Mouse (Mus musculus) erythroid progenitor cell, adult 5-6 weeks (primary cell): ENCODE results near the gene Mcam. TPM values are rescaled to one million over a fixed set of nuclear protein-coding genes. Genes with fewer than 3 reads are reported as not detected.

ENCODE experiments used
- ATAC-seq: replicated peaks from 2 replicates; pipeline ENCODE4 v1.8.0; 2016; ENCODE audit warnings: moderate number of reproducible peaks, mild to moderate bottlenecking, moderate TSS enrichment, inconsistent platforms; ENCODE audit not compliant: poor library complexity, low FRiP score, severe bottlenecking
- total RNA-seq, 2 experiments: library from RNA; stranded (forward) in 1 of 2; stranded (reverse) in 1 of 2; fragments of 150-400 nt in 1 of 2; fragments of 186-747, 209-891 nt in 1 of 2; gene quantifications; 2 replicates each; pipeline versions ENCODE4 v1.2.3 to v1.2.4; 2015 to 2017; ENCODE audit warnings: low replicate concordance in 2 of 2

Mcam gene
- total RNA-seq, 2 experiments from 2014 or later, result 0.30 TPM; not detected in 1

- no peak for ATAC-seq
Measured at GRCm38 (mm10) chr9:44133287-44133686, 982 bp upstream of the Mcam start.

DNA sequence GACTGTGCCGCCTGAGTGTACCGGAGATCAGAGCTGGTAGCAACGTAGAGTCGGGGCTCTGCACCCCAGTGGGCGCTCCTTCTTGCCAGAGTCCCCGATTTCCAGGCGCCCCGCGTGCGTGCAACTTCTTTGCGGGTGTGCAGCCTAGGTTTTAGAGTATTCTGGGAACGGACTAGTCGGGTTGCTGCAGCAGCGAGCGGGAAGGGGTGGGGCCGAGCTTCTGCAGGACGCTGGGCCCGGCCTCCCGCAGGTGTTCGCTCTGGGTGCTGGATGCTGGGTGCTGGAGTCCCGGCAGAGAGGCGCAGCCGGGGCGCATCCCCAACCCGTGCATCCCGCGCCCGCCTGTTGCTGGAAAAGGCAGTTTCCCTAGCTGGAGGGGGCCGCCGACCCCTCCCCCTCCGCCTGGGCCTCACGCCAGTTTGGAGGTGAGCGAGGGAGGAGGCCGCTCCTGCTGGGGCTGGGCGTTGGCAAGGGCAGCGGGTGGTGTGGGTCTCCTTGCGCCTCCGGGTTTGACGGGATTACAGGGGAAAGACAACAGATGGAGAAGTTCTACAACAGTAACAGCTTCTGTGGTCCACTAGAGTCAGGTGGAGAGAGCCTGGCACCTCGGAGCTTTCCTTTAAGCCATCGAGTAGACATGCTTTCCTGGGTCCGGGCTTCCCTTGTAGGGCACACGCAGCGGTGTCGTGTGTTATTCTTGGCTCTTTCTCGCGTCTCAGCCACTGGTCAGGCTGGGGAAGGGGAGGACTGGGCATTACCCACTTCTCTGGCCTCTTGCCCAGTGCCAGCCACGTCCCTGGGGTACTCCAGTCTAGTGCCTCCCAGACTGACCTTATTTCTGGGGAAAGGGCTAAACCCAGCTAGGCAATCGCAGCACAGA, 822 bp downstream of the Mcam start:
- no peak for ATAC-seq

- 0 out of 2 replicates have a peak, but pooled peaks have one; percentile 7 for ATAC-seq
Measured at GRCm38 (mm10) chr9:44135731-44136411, 1.6 kb downstream of the Mcam start.

GRCm38 (mm10) chr9:44137846-44138245, 3.6 kb downstream of the Mcam start:
- ATAC-seq, result no peak

DNA sequence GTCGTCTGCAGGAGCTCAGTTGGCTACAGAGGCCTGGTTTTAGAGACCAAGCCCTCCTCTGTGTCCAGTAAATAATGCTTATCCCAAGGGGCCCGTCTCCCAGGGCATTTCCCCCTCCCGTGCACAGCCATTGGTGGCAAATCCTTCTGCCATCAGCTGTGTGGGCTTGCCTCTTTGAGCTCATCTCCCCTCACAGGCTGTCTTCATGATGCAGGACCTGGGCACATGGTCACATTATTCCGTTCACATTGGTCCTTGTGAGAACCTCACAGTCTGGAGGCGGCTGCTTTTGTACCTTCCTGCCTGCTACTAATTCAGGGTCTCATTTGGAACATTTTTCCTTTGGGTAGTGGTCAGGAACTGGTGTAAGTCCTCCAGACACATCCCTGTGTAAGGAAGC, 7.7 kb downstream of the Mcam start:
- ATAC-seq, result no peak

DNA sequence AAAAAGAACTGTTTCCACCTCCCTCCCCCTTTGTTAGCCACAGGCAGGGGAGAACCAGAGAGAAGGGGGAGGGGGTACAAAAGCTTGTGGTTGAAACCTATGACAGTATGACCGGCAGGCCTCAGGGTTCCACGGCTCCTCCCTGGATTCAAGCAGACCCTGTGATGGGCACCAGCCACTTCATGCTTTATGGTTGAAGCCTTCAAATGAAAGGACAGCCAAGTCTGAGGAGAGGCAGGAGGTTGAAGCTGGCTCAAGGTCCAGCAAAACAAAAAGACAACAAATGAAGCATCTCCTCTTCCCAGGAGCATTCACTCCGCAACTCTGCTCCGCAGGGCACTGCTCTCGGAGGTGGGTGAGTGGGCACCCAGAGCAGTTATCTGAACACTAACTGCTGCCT, 9.2 kb downstream of the Mcam start:
- no peak for ATAC-seq

DNA sequence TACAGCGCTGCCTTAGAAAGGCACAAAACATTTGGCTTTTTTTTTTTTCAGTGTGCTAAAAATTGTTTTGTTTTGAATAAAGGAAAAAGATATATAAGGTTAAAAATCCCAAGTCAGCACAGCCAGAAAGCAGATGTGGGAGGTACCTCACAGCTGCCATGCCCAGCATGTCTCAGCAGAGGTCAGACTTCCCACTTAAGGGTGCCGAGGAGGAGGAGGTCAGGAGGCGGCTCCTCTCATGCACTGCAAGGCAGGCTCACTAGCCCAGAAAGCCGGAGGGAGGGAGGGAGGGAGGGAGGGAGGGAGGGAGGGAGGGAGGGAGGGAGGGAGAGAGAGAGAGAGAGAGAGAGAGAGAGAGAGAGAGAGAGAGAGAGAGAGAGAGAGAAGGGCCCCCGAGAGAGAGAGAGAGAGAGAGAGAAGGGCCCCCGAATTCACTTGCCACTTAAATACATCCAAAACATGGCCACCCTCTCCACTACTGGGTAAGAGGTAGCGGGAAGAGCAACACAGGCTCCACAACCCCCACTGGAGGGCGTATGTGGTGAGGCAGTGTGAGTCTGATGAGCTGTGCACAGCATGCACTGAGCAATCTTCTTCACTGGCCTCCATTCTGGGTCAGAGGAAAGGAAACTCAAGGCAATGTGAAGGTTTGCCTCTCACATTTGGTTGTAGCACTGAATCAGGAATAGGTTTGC, 9.9 kb downstream of the Mcam start:
- ATAC-seq, result no peak

DNA sequence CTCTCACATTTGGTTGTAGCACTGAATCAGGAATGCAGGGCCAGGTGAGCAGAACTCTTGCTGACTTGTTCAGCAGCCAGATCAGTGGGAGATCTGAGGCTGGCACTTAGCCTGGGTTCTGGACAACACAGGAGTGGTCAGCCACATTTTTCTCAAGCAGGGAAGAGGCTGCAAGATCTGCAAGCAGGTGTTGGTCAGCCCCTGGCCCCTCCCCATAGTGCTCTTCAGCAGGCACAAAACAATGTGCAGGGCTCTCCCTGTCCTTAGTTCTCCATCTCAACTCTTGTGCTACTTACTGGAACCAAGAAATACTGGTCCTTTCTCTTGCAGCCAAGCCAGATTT, 10.4 kb downstream of the Mcam start:
- no peak for ATAC-seq

- peak; percentile 66 for ATAC-seq
Measured at GRCm38 (mm10) chr9:44147290-44147689, 13.0 kb downstream of the Mcam start.

GRCm38 (mm10) chr9:44159886-44160285, 25.6 kb downstream of the Mcam start:
- ATAC-seq, result no peak

DNA sequence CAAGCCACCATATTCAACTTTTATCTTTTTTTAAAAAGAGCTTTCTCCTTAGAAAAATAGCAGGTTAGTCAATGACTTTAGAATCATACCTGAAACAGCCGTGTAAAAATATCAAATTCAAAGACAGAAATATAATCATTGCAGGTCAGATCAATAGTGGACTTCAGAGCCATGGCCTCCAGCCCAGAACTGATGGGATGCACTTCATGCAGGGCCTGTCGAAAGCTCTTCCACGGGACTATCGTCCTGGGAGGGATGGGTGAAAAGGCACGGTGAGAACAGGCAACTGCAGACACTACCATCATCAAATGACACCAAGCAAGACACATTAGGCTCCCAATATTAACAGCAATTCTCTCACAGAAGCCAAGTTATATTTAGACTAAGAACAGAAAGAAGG, 34.7 kb downstream of the Mcam start:
- no peak for ATAC-seq

DNA sequence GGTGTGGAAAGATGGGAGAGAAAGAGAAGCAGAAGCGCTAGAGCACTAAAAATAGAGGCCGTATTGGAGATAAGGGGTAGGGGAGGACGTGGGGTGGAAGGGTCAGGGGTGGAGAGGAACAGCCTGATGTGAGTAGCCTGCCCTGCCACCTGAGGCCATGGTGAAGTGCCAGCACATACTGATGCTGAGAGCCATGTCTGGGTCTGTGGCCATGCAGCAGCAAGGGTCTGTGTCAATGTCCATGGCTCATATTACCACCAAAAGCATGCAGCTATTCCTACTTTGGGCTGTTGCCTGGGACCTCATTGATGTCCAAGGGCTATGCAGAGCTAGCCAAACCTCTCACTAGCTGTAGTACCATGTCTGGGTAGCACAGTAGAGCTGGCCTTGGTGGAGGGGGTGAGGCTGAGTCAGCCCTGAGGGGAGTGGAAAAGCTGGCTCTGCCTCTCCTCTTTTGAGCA, 36.5 kb downstream of the Mcam start:
- ATAC-seq, result no peak

DNA sequence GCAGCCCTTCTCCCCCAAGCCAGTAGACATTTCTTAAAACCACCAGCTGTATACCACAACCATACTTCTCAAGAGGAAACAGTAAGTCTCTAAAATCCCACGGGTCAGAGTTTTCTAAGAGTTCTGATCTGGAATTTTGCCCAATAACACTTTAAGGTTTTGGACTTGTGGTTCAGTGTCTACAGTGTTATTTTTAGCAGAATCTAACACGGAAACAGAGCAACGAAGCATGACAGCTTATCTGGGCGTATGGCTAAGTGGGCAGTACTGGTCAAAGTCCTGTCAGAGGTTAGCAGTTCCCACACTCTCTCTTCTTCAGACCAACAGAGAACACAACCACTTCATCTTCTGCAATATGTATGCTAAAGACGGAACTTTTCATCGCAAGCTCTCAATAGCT, 41.3 kb downstream of the Mcam start:
- no peak for ATAC-seq

DNA sequence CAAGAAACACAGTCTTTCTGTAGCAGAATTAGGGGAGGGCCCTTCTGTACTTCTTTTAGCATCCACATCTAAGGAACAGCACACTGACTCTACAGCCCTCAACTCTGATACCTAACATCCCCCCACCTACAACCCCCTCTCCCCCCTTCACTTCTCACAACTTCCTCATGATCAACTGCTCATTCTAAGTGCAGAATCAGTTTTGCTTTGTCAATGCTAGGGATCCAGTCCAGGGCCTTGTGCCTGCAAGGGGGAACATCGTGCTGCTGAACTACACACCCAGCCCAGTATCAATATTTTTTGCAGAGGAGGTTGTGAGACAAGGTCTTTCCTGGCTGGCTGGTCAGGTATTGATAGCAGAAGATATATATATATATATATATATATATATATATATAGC, 41.7 kb downstream of the Mcam start:
- no peak for ATAC-seq

DNA sequence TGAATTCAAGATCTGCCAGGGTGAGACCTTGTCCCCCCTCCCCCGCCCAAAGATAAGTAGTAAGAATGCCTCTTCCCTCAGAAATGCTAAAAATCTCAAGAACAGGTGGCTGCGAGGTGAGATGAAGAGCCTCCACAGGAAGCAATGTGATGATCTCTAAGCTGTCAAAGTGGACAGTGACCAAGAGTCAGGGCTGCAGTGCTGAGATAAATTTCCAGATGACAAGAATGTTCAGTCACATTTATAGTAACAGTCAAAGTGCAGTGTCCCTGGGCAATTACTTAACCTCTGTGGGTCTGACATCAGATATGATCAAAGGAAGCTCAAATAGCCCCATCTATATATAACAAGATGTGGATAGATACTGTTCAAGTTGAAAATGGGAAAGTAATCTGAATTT, 43.1 kb downstream of the Mcam start:
- ATAC-seq, result no peak

DNA sequence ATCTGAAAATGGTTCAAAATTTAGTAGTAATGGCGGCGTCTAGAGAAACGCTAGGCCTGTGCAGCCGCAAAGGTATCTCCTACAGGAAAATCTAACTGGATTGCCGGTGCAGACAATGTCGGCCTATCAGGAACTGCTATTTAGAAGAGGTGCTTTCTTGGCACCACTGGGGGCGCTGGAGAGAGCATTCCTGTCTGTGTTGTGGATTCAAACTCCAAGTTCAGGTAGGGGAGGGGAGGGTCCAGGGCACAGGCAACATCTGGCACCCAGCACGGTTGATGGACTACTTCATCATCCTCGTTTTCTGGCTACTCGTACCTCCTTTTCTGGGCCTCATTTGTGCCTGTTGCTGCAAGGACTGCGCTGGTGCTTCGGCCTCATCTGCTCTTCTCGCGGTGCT, 44.1 kb downstream of the Mcam start:
- ATAC-seq, result no peak

DNA sequence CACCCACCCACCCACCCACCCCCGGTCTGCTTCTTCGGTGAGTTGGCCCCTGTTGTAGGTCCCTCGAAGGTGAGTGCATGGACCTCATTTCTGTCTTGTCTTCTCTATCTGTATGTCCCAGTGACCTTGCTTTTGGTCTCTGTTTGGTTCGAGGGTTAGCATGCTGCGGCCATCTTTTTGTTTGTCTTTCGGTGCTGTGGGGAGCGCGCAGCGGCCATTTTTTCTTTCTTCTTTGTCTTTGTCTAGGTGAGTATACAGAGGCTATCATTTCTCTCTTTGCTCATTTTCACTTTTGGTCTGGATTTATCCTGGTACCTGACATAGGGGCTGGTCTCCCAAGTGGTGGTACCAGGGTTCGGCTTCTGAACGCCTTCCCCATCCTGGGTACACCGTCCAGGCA, 44.5 kb downstream of the Mcam start:
- ATAC-seq, result no peak

DNA sequence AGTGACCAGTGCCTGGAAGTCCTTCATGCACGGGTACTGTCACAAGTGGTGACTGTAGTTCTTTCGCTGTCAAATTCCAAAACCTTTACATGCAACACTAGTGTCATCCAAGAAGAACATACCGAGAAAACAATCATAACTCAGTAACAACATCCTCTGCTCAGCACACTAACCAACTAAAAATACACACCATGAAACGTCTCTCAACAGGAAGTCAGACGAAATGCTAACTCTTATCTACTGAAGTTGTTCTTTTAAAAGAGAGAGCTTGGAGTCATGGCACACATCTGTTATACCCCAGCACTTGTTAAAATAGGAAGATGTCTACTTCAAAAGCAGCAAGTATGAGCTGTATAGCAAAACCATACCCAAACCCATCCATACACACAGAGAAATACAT, 47.3 kb downstream of the Mcam start:
- ATAC-seq, result no peak

DNA sequence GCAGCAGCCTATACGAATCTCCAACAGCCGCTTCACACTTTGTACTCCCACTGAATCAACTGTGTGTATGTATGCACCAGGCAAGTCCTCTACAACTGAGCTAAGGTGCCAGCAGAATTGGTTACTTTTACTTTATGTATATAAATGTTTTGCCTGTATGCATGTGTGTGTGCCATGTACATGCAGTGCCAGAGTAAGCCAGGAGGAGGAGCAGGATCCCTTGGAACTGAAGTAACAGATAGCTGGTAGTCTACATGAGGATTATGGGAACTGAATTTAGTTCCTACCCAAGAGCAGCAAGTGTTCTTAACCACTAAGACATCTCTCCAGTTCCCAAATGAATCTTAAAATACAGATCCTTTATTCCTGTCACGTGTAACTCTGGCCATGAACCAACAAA, 48.0 kb downstream of the Mcam start:
- no peak for ATAC-seq

DNA sequence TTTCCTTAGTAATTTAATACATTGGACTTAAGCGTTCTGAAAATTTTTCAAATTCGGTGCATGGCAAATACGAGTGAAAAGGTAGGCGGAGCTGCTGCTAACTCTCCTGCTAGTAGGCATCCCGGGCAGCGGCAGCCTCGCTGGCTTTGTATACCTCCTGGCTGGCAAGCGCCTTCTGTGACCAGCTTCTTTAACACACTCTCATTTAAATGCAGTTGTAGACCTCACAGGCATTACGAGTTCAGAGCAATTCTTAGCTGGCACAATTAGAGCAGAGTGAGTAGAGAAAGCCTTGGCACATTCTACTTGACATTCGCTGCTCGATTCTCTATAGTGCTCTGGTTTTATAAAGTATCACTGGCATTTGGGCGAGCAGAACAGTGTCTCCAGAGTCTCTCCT, 54.0 kb downstream of the Mcam start:
- no peak for ATAC-seq

GRCm38 (mm10) chr9:44191166-44191565, 56.9 kb downstream of the Mcam start:
- no peak for ATAC-seq
